Mouse (Mus musculus) forebrain, embryonic 11.5 days (tissue): Measurements from ENCODE around the gene Dedd2. TPM values are rescaled to one million over a fixed set of nuclear protein-coding genes. Genes with fewer than 3 reads are reported as not detected.

ENCODE experiments used
- microRNA-seq: library from miRNA; unstranded; fragments of <30 nt; microRNA quantifications from one replicate; pipeline ENCODE4, GENCODE M21; 2016; ENCODE audit not compliant: insufficient number of aligned reads
- polyA plus RNA-seq: library from polyadenylated mRNA; unstranded; fragments of >200 nt; fragmentation: Nextera tagmentation; extraction: Ambion mirVana; gene quantifications from 2 replicates; pipeline ENCODE4 v1.2.1, GENCODE M21; 2014

The Dedd2 gene
- polyA plus RNA-seq, 1 experiment from 2014 or later, result 11.2 TPM

Small RNA genes within 50 kb of the gene (microRNA-seq; reads per million reads assigned to microRNA genes)
- gene Mir7048, result not detected

Other genes starting within 250 kb of the Dedd2 start
- gene Rabac1, start 247.9 kb downstream of the Dedd2 start, polyA plus RNA-seq, result 82.6 and 87.3 TPM in 2 replicates
- 36.3 and 40.2 TPM in 2 replicates for gene Atp1a3, start 214.7 kb downstream of the Dedd2 start, polyA plus RNA-seq
- 13.6 and 14.0 TPM in 2 replicates for gene Grik5, start 148.3 kb downstream of the Dedd2 start, polyA plus RNA-seq
- gene Zfp574, start 148.0 kb downstream of the Dedd2 start, polyA plus RNA-seq, result 34.3 and 38.3 TPM in 2 replicates
- gene Pou2f2, start 40.9 kb downstream of the Dedd2 start, polyA plus RNA-seq, result 16.8 and 19.9 TPM in 2 replicates
- 3.5 and 3.8 TPM in 2 replicates for gene Zfp526, start 810 bp upstream of the Dedd2 start, polyA plus RNA-seq
- 14.0 and 16.6 TPM in 2 replicates for gene Gsk3a, start 17.2 kb upstream of the Dedd2 start, polyA plus RNA-seq
- 14.6 and 17.5 TPM in 2 replicates for gene Erf, start 30.1 kb upstream of the Dedd2 start, polyA plus RNA-seq
- gene Cic, start 47.1 kb upstream of the Dedd2 start, polyA plus RNA-seq, result 40.3 and 44.2 TPM in 2 replicates
- gene Pafah1b3, start 77.4 kb upstream of the Dedd2 start, polyA plus RNA-seq, result 298 and 321 TPM in 2 replicates
- 1.1 and 1.7 TPM in 2 replicates for gene Prr19, start 80.8 kb upstream of the Dedd2 start, polyA plus RNA-seq
- gene Tmem145, start 85.5 kb upstream of the Dedd2 start, polyA plus RNA-seq, result 6.7 and 7.7 TPM in 2 replicates
- gene Megf8, start 96.5 kb upstream of the Dedd2 start, polyA plus RNA-seq, result 13.8 and 14.6 TPM in 2 replicates
- 0.28 TPM in 1 of 2 replicates, not detected in the other for gene Cnfn, start 149.1 kb upstream of the Dedd2 start, polyA plus RNA-seq
- 3.0 and 3.8 TPM in 2 replicates for gene Lipe, start 178.1 kb upstream of the Dedd2 start, polyA plus RNA-seq
- 0.69 TPM in 1 of 2 replicates, not detected in the other for gene Cxcl17, start 192.3 kb upstream of the Dedd2 start, polyA plus RNA-seq